Mouse (Mus musculus) stomach, embryonic 16.5 days (tissue): ENCODE measurements around the gene Trappc13. TPM values are rescaled to one million over a fixed set of nuclear protein-coding genes. Genes with fewer than 3 reads are reported as not detected.

ENCODE experiments used
- ATAC-seq: fragments of 200-750 bp; cut with Nextera tagmentation; 2 replicates; pipeline ENCODE4 v1.8.0; 2017; ENCODE audit warnings: moderate number of reproducible peaks, moderate TSS enrichment; ENCODE audit not compliant: insufficient read depth, low FRiP score
- H3K27ac ChIP-seq: fragments of 300-500 bp; sonication (generic); 2 replicates; pipeline ENCODE4 v1.5.1; 2014; ENCODE audit warnings: low read length
- H3K27me3 ChIP-seq: fragments of 300-500 bp; sonication (generic); 2 replicates; pipeline ENCODE4 v1.6.1; 2014; ENCODE audit warnings: low read length, control low read depth, mixed read lengths; ENCODE audit not compliant: control insufficient read depth, insufficient read depth
- H3K36me3 ChIP-seq: fragments of 300-500 bp; sonication (generic); 2 replicates; pipeline ENCODE4 v1.6.1; 2014; ENCODE audit warnings: low read length; ENCODE audit not compliant: control insufficient read depth, insufficient read depth
- H3K4me1 ChIP-seq: fragments of 300-500 bp; sonication (generic); 2 replicates; pipeline ENCODE4 v1.6.1; 2014; ENCODE audit warnings: low read length, control low read depth, mixed read lengths; ENCODE audit not compliant: control insufficient read depth, insufficient read depth
- H3K4me2 ChIP-seq: fragments of 300-500 bp; sonication (generic); 2 replicates; pipeline ENCODE4 v1.6.1; 2014; ENCODE audit warnings: low read depth, low read length, mixed read lengths
- H3K4me3 ChIP-seq: fragments of 300-500 bp; sonication (generic); replicated peaks from 2 replicates; pipeline ENCODE4 v1.5.1; 2014; ENCODE audit warnings: mild to moderate bottlenecking, low read length
- H3K9ac ChIP-seq: fragments of 300-500 bp; sonication (generic); 2 replicates; pipeline ENCODE4 v1.6.1; 2014; ENCODE audit warnings: low read length
- H3K9me3 ChIP-seq: fragments of 300-500 bp; sonication (generic); replicated peaks from 2 replicates; pipeline ENCODE4 v1.6.1; 2016; ENCODE audit warnings: low read length, control low read depth; ENCODE audit not compliant: control insufficient read depth
- WGBS: fragments of 180-500 bp; shearing (Covaris S2); extraction: QIAGEN DNeasy Blood & Tissue Kit; methylation state at CpG from one replicate; pipeline ENCODE4 v1.1.7; 2014; 5-methylcytosine and 5-hydroxymethylcytosine counted together
- polyA plus RNA-seq: library from polyadenylated mRNA; unstranded; fragments of >200 nt; fragmentation: Nextera tagmentation; extraction: Ambion mirVana; gene quantifications from 2 replicates; pipeline ENCODE4 v1.2.1, GENCODE M21; 2015

Gene Trappc13
- polyA plus RNA-seq, 1 experiment from 2014 or later, result 58.7 TPM

GRCm38 (mm10) chr13:104108651-104109287 is 69.5 kb downstream of the Trappc13 start:
- H3K9me3 ChIP-seq, result peaks cover 8% of the 10 kb centered on the region
- H3K4me2 ChIP-seq, result peak overlapping the region; percentile 97
- WGBS, result under 1% methylated on average over 24 of the region's 24 CpGs
- H3K4me3 ChIP-seq, result peak overlapping the region; percentile 77
- H3K27ac ChIP-seq, result peak overlapping the region; percentile 76
- ATAC-seq, result no peak
- H3K36me3 ChIP-seq, result no peaks in the 10 kb centered on the region; the same call in 1 of the 2 replicates
- H3K4me1 ChIP-seq, result peaks cover 3% of the 10 kb centered on the region; the same call in 1 of the 2 replicates
- no peaks in the 10 kb centered on the region for H3K27me3 ChIP-seq
- peak overlapping the region; percentile 83 for H3K9ac ChIP-seq

GRCm38 (mm10) chr13:104101606-104102235 is 76.5 kb downstream of the Trappc13 start:
- Histone ChIP-seq H3K9me3 (peaks cover 8% of the 10 kb centered on the region), H3K4me2 (no peak overlapping the region), H3K36me3 (no peaks in the 10 kb centered on the region; the same call in 1 of the 2 replicates), H3K4me1 (no peaks in the 10 kb centered on the region), H3K27me3 (no peaks in the 10 kb centered on the region), H3K9ac (no peak overlapping the region), H3K4me3 (no peak overlapping the region), H3K27ac (no peak overlapping the region)
- ATAC-seq, result no peak
- 80% methylated on average over 5 of the region's 5 CpGs for WGBS

GRCm38 (mm10) chr13:104100416-104100815 is 77.9 kb downstream of the Trappc13 start:
- no peak overlapping the region for H3K27ac ChIP-seq
- no peak for ATAC-seq
- WGBS, result 77% methylated on average over 4 of the region's 4 CpGs
- peaks cover 8% of the 10 kb centered on the region for H3K9me3 ChIP-seq
- H3K9ac ChIP-seq, result no peak overlapping the region
- no peak overlapping the region for H3K4me2 ChIP-seq
- H3K36me3 ChIP-seq, result no peaks in the 10 kb centered on the region; the same call in 1 of the 2 replicates
- no peaks in the 10 kb centered on the region for H3K27me3 ChIP-seq
- H3K4me3 ChIP-seq, result no peak overlapping the region
- no peaks in the 10 kb centered on the region for H3K4me1 ChIP-seq

GRCm38 (mm10) chr13:104097190-104097589 is 81.1 kb downstream of the Trappc13 start:
- H3K27ac ChIP-seq, result no peak overlapping the region
- no peaks in the 10 kb centered on the region for H3K4me1 ChIP-seq
- no peak overlapping the region for H3K4me3 ChIP-seq
- H3K4me2 ChIP-seq, result no peak overlapping the region
- no peaks in the 10 kb centered on the region for H3K36me3 ChIP-seq
- WGBS, result 92% methylated on average over 7 of the region's 7 CpGs
- H3K9ac ChIP-seq, result no peak overlapping the region
- no peak for ATAC-seq
- no peaks in the 10 kb centered on the region for H3K27me3 ChIP-seq
- no peaks in the 10 kb centered on the region for H3K9me3 ChIP-seq

GRCm38 (mm10) chr13:104095955-104096354 is 82.3 kb downstream of the Trappc13 start:
- H3K9me3 ChIP-seq, result no peaks in the 10 kb centered on the region
- ATAC-seq, result no peak
- no peak overlapping the region for H3K27ac ChIP-seq
- 50% methylated on average over 7 of the region's 7 CpGs for WGBS
- no peaks in the 10 kb centered on the region for H3K4me1 ChIP-seq
- H3K4me3 ChIP-seq, result no peak overlapping the region
- H3K9ac ChIP-seq, result no peak overlapping the region
- H3K27me3 ChIP-seq, result no peaks in the 10 kb centered on the region
- H3K4me2 ChIP-seq, result no peak overlapping the region
- H3K36me3 ChIP-seq, result no peaks in the 10 kb centered on the region

- no peak overlapping the region for H3K4me2 ChIP-seq
- no peaks in the 10 kb centered on the region for H3K4me1 ChIP-seq
- no peaks in the 10 kb centered on the region for H3K27me3 ChIP-seq
- H3K9ac ChIP-seq, result no peak overlapping the region
- WGBS, result 72% methylated on average over 11 of the region's 11 CpGs
- no peak overlapping the region for H3K27ac ChIP-seq
- H3K36me3 ChIP-seq, result no peaks in the 10 kb centered on the region
- no peaks in the 10 kb centered on the region for H3K9me3 ChIP-seq
- H3K4me3 ChIP-seq, result no peak overlapping the region
- ATAC-seq, result peak; percentile 69; the same call in 1 of the 2 replicates
Observed at GRCm38 (mm10) chr13:104094531-104095385, 83.5 kb downstream of the Trappc13 start.

Other genes with a start within 250 kb of the Trappc13 start
- gene Nln, start 68.9 kb downstream of the Trappc13 start, polyA plus RNA-seq, result 22.7 and 23.6 TPM in 2 replicates
- 4.9 and 5.3 TPM in 2 replicates for gene Sgtb, start 68.7 kb downstream of the Trappc13 start, polyA plus RNA-seq
- gene Trim23, start 328 bp upstream of the Trappc13 start, polyA plus RNA-seq, result 14.7 and 15.9 TPM in 2 replicates
- 41.8 and 51.3 TPM in 2 replicates for gene Cenpk, start 50.1 kb upstream of the Trappc13 start, polyA plus RNA-seq
- gene Ppwd1, start 50.4 kb upstream of the Trappc13 start, polyA plus RNA-seq, result 13.0 and 13.1 TPM in 2 replicates
- gene Adamts6, start 109.4 kb upstream of the Trappc13 start, polyA plus RNA-seq, result 1.8 and 2.6 TPM in 2 replicates